Mouse (Mus musculus): ENCODE data around the gene Arl4d. TPM values are rescaled to one million over a fixed set of nuclear protein-coding genes. Genes with fewer than 3 reads are reported as not detected.
"Not testable (repeated sequence)": the region's sequence is repeated elsewhere in the genome, so short reads cannot be mapped to it uniquely, and the experiment has no call there.

The Arl4d gene
- polyA plus RNA-seq (2012; rRNA removed) = 4.1 and 5.0 TPM in 2 replicates

GRCm38 (mm10) chr11:101664825-101665635, at the start of gene Arl4d:
Arl4d (plus strand) TSS chr11:101665541.
- 7% methylated on average over 34 of the region's 34 CpGs for WGBS
- Histone ChIP-seq H3K27me3 (ENCODE audit: control insufficient read depth, insufficient read depth, low read length) (no peaks in the 10 kb centered on the region), H3K36me3 (ENCODE audit: control insufficient read depth, insufficient read depth, low read length) (no peaks in the 10 kb centered on the region), H3K4me3 (ENCODE audit: control insufficient read depth, insufficient read depth, low read length) (peak within 1 kb of the TSS; percentile 49), H3K4me1 (replicated peaks; ENCODE audit: control insufficient read depth, insufficient read depth, low read length) (peaks cover 8% of the 10 kb centered on the region), H3K27ac (ENCODE audit: control insufficient read depth, insufficient read depth, low read length) (no peak within 1 kb of the TSS)
- peak; percentile 97 for TF ChIP-seq POLR2A (IDR thresholded peaks at IDR 0.05; ENCODE audit: control insufficient read depth, extremely low read depth, insufficient read depth, low read length, poor library complexity)
- TF ChIP-seq CTCF (IDR thresholded peaks at IDR 0.05; ENCODE audit: borderline replicate concordance, control insufficient read depth, extremely low read depth, insufficient read depth, low read length, poor library complexity) = no peak
- DNase-seq = peak; percentile 96

DNA sequence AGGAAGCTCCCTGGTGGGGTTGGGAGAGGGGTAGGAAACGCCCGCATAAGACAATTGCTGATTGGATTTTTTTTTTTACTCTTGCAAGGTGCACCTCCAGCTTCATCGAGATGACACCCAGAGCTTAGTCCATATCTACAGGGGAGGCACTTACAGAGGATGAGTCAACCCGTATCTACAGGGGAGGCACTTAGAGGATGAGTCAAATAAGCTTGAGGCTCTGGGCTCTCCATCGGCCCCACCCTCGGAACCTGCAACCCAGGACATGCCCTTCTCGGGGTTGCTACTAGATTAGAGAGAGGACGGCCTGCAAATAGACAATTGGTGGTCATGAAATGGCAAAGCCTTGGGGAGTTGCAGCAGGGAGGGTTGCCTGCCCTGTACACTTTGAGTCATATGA, 49.2 kb upstream of the Arl4d start:
- Histone ChIP-seq H3K4me3 (ENCODE audit: control insufficient read depth, insufficient read depth, low read length) (no peak overlapping the region), H3K36me3 (ENCODE audit: control insufficient read depth, insufficient read depth, low read length) (no peaks in the 10 kb centered on the region), H3K27me3 (ENCODE audit: control insufficient read depth, insufficient read depth, low read length) (no peaks in the 10 kb centered on the region), H3K27ac (ENCODE audit: control insufficient read depth, insufficient read depth, low read length) (no peak overlapping the region), H3K4me1 (replicated peaks; ENCODE audit: control insufficient read depth, insufficient read depth, low read length) (peaks cover 15% of the 10 kb centered on the region)
- TF ChIP-seq POLR2A (IDR thresholded peaks at IDR 0.05; ENCODE audit: control insufficient read depth, extremely low read depth, insufficient read depth, low read length, poor library complexity) (no peak), CTCF (IDR thresholded peaks at IDR 0.05; ENCODE audit: borderline replicate concordance, control insufficient read depth, extremely low read depth, insufficient read depth, low read length, poor library complexity) (no peak)
- WGBS = 95% methylated on average over 8 of the region's 8 CpGs
- DNase-seq = no peak

- Histone ChIP-seq H3K4me3 (ENCODE audit: control insufficient read depth, insufficient read depth, low read length) (no peak overlapping the region), H3K36me3 (ENCODE audit: control insufficient read depth, insufficient read depth, low read length) (no peaks in the 10 kb centered on the region), H3K4me1 (replicated peaks; ENCODE audit: control insufficient read depth, insufficient read depth, low read length) (peaks cover 15% of the 10 kb centered on the region), H3K27me3 (ENCODE audit: control insufficient read depth, insufficient read depth, low read length) (no peaks in the 10 kb centered on the region), H3K27ac (ENCODE audit: control insufficient read depth, insufficient read depth, low read length) (no peak overlapping the region)
- TF ChIP-seq CTCF (IDR thresholded peaks at IDR 0.05; ENCODE audit: borderline replicate concordance, control insufficient read depth, extremely low read depth, insufficient read depth, low read length, poor library complexity) (no peak), POLR2A (IDR thresholded peaks at IDR 0.05; ENCODE audit: control insufficient read depth, extremely low read depth, insufficient read depth, low read length, poor library complexity) (no peak)
- 73% methylated on average over 18 of the region's 18 CpGs for WGBS
- no peak for DNase-seq
These were observed 48.2 kb upstream of the Arl4d start for GRCm38 (mm10) chr11:101616948-101617767.

DNA sequence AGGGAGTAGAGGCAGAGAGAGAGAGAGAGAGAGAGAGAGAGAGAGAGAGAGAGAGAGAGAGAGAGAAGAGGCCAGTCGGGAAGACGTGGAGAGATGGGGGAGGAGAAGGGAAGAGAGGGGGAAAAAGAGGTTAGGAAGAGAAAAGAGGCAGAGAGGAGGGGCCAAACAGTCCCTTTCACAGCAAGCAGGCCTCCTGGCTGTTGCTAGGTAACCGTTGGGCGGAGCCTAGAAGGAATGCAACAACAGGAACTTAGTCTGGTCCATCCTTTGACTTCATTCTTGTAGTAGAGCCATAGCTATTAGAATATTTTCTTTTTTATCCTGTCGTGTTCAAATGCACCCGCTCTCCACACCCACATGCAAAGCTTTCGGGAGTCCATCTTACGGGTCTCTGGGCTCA, 47.5 kb upstream of the Arl4d start:
- Histone ChIP-seq H3K36me3 (ENCODE audit: control insufficient read depth, insufficient read depth, low read length) (no peaks in the 10 kb centered on the region), H3K27ac (ENCODE audit: control insufficient read depth, insufficient read depth, low read length) (no peak overlapping the region), H3K27me3 (ENCODE audit: control insufficient read depth, insufficient read depth, low read length) (no peaks in the 10 kb centered on the region), H3K4me1 (replicated peaks; ENCODE audit: control insufficient read depth, insufficient read depth, low read length) (peaks cover 15% of the 10 kb centered on the region), H3K4me3 (ENCODE audit: control insufficient read depth, insufficient read depth, low read length) (no peak overlapping the region)
- WGBS = 36% methylated on average over 8 of the region's 8 CpGs
- peak; percentile 47 for DNase-seq
- TF ChIP-seq CTCF (IDR thresholded peaks at IDR 0.05; ENCODE audit: borderline replicate concordance, control insufficient read depth, extremely low read depth, insufficient read depth, low read length, poor library complexity) (no peak), POLR2A (IDR thresholded peaks at IDR 0.05; ENCODE audit: control insufficient read depth, extremely low read depth, insufficient read depth, low read length, poor library complexity) (no peak)

DNA sequence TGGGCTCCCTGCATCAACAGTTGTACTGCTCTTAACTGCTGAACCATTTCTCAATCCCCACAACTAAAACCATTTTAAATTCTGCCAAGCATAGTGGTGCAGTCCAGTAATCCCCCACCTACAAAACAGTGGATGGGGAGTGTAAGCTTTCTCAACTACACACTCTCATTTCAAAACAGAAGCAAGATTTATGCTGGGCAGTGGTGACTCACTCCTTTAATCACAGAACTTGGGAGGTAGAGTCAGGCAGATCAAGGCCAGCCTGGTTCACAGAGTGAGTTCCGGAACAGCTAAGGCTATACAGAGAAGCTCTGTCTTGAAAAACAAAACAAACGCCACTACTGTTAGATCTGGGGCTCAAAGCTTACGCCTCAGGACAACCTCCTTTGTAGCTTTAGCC, 46.7 kb upstream of the Arl4d start:
- Histone ChIP-seq H3K27me3 (ENCODE audit: control insufficient read depth, insufficient read depth, low read length) (no peaks in the 10 kb centered on the region), H3K36me3 (ENCODE audit: control insufficient read depth, insufficient read depth, low read length) (no peaks in the 10 kb centered on the region), H3K4me1 (replicated peaks; ENCODE audit: control insufficient read depth, insufficient read depth, low read length) (peaks cover 15% of the 10 kb centered on the region), H3K4me3 (ENCODE audit: control insufficient read depth, insufficient read depth, low read length) (no peak overlapping the region), H3K27ac (ENCODE audit: control insufficient read depth, insufficient read depth, low read length) (no peak overlapping the region)
- no peak for TF ChIP-seq CTCF (IDR thresholded peaks at IDR 0.05; ENCODE audit: borderline replicate concordance, control insufficient read depth, extremely low read depth, insufficient read depth, low read length, poor library complexity)
- no peak for TF ChIP-seq POLR2A (IDR thresholded peaks at IDR 0.05; ENCODE audit: control insufficient read depth, extremely low read depth, insufficient read depth, low read length, poor library complexity)
- no peak for DNase-seq
- WGBS = 97% methylated on average over 3 of the region's 3 CpGs

- H3K36me3 ChIP-seq (ENCODE audit: control insufficient read depth, insufficient read depth, low read length); H3K4me3 ChIP-seq (ENCODE audit: control insufficient read depth, insufficient read depth, low read length); H3K27me3 ChIP-seq (ENCODE audit: control insufficient read depth, insufficient read depth, low read length); H3K27ac ChIP-seq (ENCODE audit: control insufficient read depth, insufficient read depth, low read length); DNase-seq: not testable (repeated sequence)
- peaks cover 15% of the 10 kb centered on the region for H3K4me1 ChIP-seq (replicated peaks; ENCODE audit: control insufficient read depth, insufficient read depth, low read length)
- WGBS = 60% methylated on average over 11 of the region's 11 CpGs
These were observed 45.2 kb upstream of the Arl4d start for GRCm38 (mm10) chr11:101620022-101620655.

Measured in thymus, adult 2 months (tissue).